Mouse (Mus musculus): Measurements from ENCODE around the gene Polr3b. TPM values are rescaled to one million over a fixed set of nuclear protein-coding genes. Genes with fewer than 3 reads are reported as not detected.

Polr3b gene
- polyA plus RNA-seq, 1 experiment from 2014 or later: 8.0 TPM

DNA sequence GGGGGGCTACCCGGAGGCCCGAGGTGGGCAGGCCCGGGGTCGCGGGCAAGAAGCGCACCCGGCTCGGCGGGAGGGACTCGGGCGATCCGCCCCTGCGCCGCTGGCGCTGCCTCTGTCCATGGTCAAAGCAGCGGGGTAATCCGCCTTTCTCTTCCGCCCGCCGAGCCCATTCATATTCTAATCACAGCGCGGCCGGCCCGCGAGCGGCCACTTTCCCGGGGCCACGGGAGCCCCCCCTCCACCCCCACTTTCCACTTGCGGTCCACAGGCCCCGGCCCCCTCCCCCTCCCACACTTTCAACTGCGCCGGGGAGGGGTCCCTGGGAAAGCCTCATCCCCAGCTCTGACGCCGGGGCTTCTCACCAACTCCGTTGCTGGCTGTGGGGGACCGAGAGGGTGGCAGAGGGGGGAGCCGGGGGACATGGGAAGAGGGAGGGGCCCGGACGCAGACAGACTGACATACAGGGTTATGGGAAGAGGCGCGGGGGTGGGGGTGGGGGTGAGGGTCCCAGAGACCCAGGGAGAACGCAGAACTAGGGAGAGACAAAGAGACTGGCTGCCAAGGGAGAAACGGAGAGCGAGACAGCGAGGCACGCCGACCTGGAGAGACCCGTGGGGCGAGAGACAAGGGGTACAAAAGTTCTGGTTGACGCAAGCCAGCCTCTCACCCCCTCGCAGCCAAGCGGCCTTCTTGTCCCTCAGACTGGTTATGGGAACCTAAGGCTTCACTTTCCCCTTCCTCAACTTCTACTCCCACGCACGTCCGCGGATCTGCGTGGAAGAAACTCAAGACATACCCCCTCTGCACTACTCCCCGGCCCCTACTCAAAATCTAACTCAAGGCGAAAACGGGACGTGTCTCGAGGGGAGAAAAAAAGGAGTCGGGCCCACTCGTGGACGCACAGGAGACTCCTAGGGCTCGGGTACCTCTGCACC is 133.0 kb downstream of the Polr3b start:
- no peak overlapping the region for H3K9ac ChIP-seq
- no peak for ATAC-seq (replicated peaks; ENCODE audit: insufficient number of reproducible peaks, insufficient read depth, low FRiP score, low read depth)
- H3K27ac ChIP-seq: no peak overlapping the region
- peak overlapping the region; percentile 67 for H3K4me2 ChIP-seq
- H3K36me3 ChIP-seq: no peaks in the 10 kb centered on the region
- H3K9me3 ChIP-seq (replicated peaks): no peaks in the 10 kb centered on the region
- peaks cover 94% of the 10 kb centered on the region for H3K27me3 ChIP-seq
- 1% methylated on average over 66 of the region's 66 CpGs for WGBS
- peak overlapping the region; percentile 45 for H3K4me3 ChIP-seq
- peaks cover 45% of the 10 kb centered on the region for H3K4me1 ChIP-seq (replicated peaks)

DNA sequence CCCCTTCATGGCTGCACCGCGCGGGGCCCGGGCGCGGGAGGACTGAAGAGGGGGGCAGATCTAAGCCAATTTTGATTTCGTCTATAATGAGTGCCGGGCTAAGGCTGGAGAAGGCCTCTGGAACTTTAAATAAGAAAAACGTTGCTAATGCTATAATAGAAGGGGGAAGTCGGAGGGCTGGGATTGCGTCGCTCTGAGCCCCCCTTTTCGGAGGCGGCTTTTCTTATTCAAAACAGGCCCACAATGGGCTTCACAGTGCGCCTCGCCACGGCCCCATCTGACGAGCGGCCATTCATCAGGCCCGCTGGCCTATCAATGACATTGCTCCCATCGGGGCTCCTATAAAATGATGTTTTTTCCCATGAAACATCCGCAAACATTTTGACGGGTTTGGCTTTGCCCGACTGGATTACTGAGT is 133.7 kb downstream of the Polr3b start, which contains the start of gene Rfx4:
TSS of gene Rfx4 (plus strand) at position 277 of the 418 bp plus-strand sequence.
- peaks cover 97% of the 10 kb centered on the region for H3K27me3 ChIP-seq
- 2% methylated on average over 24 of the region's 24 CpGs for WGBS
- no peaks in the 10 kb centered on the region for H3K36me3 ChIP-seq
- H3K9ac ChIP-seq: no peak within 1 kb of the TSS
- H3K4me1 ChIP-seq (replicated peaks): peaks cover 52% of the 10 kb centered on the region
- no peak for ATAC-seq (replicated peaks; ENCODE audit: insufficient number of reproducible peaks, insufficient read depth, low FRiP score, low read depth)
- H3K4me3 ChIP-seq: peak within 1 kb of the TSS; percentile 45
- H3K27ac ChIP-seq: no peak within 1 kb of the TSS
- H3K9me3 ChIP-seq (replicated peaks): no peaks in the 10 kb centered on the region
- peak within 1 kb of the TSS; percentile 67 for H3K4me2 ChIP-seq

DNA sequence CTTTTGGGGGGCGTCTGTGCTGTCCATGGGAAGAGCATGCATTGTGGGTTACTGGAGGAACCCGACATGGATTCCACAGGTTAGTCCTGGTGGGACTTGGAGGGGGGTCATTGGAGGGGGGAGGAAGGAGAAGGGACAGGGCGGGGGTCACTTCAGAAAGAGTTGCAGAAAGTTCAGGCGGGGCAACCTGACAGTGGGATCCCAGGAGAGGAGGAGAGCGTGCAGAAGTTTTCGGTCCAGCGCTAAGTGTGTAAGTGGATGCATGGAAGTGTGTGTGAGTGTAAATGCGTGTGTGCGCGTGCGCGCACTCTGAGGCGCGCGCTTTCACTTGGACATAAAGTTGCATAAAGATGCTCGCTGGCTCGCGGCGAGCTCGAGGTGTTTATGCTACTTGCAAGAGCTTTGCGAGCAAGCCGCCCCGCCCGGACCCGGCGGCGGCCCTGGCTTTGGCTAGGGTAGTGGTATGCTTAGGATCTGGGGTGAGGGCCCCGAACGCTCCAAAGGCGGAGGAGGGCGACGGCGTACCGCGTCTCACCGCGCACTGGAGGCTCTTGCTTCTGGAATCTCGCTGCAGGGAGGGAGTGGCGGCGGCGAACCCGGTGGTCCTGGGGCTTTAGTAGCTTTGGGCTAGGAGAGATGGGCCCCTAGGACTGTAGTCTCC is 134.5 kb downstream of the Polr3b start:
- Histone ChIP-seq H3K27ac (no peak overlapping the region), H3K27me3 (peaks cover 99% of the 10 kb centered on the region), H3K9me3 (replicated peaks) (no peaks in the 10 kb centered on the region), H3K4me1 (replicated peaks) (peaks cover 52% of the 10 kb centered on the region), H3K36me3 (no peaks in the 10 kb centered on the region), H3K4me2 (peak overlapping the region; percentile 67), H3K4me3 (peak overlapping the region; percentile 45), H3K9ac (no peak overlapping the region)
- under 1% methylated on average over 42 of the region's 42 CpGs for WGBS
- ATAC-seq (replicated peaks; ENCODE audit: insufficient number of reproducible peaks, insufficient read depth, low FRiP score, low read depth): no peak

DNA sequence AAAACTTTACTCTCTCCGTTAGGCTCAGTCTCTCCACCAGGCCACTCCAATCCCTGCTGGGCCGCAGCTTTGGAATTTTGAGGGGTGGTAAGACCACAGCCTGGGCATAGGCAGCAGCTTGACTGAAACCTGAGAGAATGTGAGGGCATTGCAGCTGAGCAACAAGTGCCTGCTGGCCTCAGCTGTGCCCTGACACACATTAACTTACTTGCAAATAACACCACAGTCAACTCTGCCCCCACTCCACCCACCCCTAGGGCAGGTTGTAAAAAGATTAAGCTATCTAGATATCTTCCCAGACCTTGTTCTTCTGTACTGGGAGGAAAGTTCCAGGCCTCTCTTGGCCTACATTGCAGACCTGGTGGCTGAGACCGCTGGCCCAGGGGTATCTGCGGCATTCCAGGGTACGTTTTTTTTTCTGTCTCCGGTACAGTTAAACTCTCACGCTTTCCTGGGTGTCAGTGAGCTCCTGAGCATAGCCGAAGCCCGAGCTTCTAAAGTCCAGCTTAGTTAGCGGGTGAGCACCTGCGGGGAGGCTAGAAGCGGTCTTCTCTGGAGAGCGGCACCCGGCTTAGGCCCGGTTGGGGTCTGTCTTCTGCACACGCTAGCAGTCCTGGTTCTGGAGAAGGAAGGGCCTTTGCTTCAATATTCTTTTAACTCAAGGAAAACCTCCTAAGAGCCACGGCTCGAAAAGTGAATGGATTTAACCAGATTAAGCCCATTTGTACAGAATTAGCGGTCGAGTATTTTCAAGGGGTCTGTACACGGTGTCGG is 135.5 kb downstream of the Polr3b start:
- no peak overlapping the region for H3K9ac ChIP-seq
- H3K4me2 ChIP-seq: no peak overlapping the region
- WGBS: 10% methylated on average over 22 of the region's 22 CpGs
- no peak overlapping the region for H3K4me3 ChIP-seq
- no peaks in the 10 kb centered on the region for H3K9me3 ChIP-seq (replicated peaks)
- H3K4me1 ChIP-seq (replicated peaks): peaks cover 52% of the 10 kb centered on the region
- H3K36me3 ChIP-seq: no peaks in the 10 kb centered on the region
- H3K27me3 ChIP-seq: peaks cover 99% of the 10 kb centered on the region
- ATAC-seq (replicated peaks; ENCODE audit: insufficient number of reproducible peaks, insufficient read depth, low FRiP score, low read depth): no peak
- H3K27ac ChIP-seq: no peak overlapping the region

DNA sequence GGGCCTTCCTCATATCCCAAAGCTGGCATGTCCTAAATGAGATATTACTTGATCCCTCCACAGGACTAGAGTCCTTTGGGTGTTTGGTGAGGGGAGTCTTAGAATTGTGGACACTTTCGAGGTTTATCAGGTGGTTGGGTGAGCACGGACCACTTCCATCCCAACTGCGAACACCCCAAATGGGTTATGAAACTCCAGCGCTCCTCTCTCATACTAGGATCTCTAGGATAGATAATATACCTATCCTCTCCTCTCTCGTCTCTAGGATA is 136.0 kb downstream of the Polr3b start:
- no peak for ATAC-seq (replicated peaks; ENCODE audit: insufficient number of reproducible peaks, insufficient read depth, low FRiP score, low read depth)
- H3K36me3 ChIP-seq: no peaks in the 10 kb centered on the region
- H3K4me3 ChIP-seq: no peak overlapping the region
- H3K9ac ChIP-seq: no peak overlapping the region
- no peak overlapping the region for H3K27ac ChIP-seq
- 13% methylated on average over 5 of the region's 5 CpGs for WGBS
- no peaks in the 10 kb centered on the region for H3K9me3 ChIP-seq (replicated peaks)
- H3K27me3 ChIP-seq: peaks cover 99% of the 10 kb centered on the region
- peaks cover 52% of the 10 kb centered on the region for H3K4me1 ChIP-seq (replicated peaks)
- no peak overlapping the region for H3K4me2 ChIP-seq

DNA sequence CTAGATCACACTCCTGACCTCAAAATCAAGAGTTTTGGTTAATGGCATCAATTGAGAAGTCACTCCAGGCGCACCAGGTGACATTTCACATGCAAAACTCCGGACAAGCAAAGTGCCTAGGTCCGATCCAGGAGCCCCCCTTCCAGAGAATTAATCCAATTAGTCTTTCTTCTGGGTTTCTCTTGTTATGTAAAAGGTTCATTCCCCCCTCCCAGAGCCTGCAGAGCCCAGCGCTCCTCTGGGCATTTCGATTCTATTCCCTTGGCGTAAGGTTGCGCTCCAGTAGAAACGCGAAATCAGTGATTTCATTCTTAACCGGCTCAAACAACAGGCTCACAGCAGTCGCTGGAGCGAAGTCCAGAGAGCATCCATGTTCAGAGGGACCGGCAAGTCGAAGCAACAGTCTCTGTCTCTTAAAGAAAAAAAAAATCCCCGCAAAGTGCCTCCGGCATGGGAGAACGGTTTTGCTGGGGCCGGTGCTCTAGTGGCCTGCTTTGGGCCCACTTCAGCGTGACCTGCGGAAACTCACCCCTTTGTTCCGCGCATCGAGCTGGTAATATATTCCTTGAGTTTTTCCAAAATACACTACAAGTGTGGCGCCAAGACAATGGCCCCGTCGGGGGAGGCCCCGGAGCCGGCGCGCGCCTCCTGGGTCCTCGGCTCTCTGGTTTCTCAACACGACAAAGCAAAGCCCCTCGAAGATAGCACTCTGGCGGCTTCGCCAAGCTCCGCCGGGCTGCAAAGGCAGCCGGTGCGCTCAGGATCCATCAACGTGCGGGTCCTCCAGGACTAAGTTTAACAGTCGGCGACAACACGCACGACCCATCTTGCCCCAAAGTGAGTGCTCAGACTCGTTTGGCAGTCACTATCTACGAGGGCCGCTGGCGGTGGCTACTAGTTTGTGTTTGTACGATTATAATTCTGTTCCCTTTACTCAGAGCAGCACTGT is 136.7 kb downstream of the Polr3b start:
- Histone ChIP-seq H3K27ac (no peak overlapping the region), H3K4me3 (peak overlapping the region; percentile 31)
- WGBS: 2% methylated on average over 51 of the region's 51 CpGs

DNA sequence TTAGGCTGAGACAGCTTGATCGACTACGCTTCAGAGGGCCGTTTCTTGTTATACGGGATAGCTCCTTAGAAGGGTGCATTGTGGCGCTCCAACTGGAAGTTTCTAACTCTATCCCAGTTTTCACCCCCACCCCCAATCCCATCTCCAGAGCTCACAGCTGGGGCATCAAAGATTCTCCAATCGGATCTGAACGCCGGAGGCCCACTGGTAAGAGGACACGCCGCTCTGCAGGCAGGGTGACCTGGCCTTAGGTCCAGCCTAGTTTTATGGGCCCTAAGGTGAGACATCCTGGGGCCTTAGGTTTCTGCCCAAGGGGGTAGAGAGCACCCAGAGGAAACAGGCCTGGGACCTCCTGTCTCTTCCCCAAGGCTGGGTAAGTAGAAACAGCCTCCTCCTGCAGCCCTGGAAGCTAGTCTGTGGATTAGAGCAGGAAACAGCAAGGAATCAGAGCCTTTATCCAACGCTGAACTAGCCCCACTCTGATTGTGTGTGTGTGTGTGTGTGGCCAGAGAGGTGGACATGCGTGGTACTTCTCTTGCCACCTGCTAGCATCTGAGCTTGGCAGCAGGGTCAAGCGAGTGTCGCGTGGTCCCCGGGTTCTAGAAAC is 137.5 kb downstream of the Polr3b start:
- peaks cover 99% of the 10 kb centered on the region for H3K27me3 ChIP-seq
- WGBS: 11% methylated on average over 16 of the region's 16 CpGs
- H3K27ac ChIP-seq: no peak overlapping the region
- H3K4me3 ChIP-seq: peak overlapping the region; percentile 37
- peaks cover 48% of the 10 kb centered on the region for H3K4me1 ChIP-seq (replicated peaks)
- no peaks in the 10 kb centered on the region for H3K9me3 ChIP-seq (replicated peaks)
- H3K36me3 ChIP-seq: no peaks in the 10 kb centered on the region
- no peak for ATAC-seq (replicated peaks; ENCODE audit: insufficient number of reproducible peaks, insufficient read depth, low FRiP score, low read depth)
- H3K4me2 ChIP-seq: peak overlapping the region; percentile 66
- H3K9ac ChIP-seq: no peak overlapping the region

More for the DNA sequence above, 136.7 kb downstream of the Polr3b start:
- H3K4me1 ChIP-seq (replicated peaks): peaks cover 52% of the 10 kb centered on the region
- peaks cover 100% of the 10 kb centered on the region for H3K27me3 ChIP-seq
- no peaks in the 10 kb centered on the region for H3K36me3 ChIP-seq
- H3K9me3 ChIP-seq (replicated peaks): no peaks in the 10 kb centered on the region
- H3K9ac ChIP-seq: no peak overlapping the region
- H3K4me2 ChIP-seq: peak overlapping the region; percentile 66
- no peak for ATAC-seq (replicated peaks; ENCODE audit: insufficient number of reproducible peaks, insufficient read depth, low FRiP score, low read depth)

DNA sequence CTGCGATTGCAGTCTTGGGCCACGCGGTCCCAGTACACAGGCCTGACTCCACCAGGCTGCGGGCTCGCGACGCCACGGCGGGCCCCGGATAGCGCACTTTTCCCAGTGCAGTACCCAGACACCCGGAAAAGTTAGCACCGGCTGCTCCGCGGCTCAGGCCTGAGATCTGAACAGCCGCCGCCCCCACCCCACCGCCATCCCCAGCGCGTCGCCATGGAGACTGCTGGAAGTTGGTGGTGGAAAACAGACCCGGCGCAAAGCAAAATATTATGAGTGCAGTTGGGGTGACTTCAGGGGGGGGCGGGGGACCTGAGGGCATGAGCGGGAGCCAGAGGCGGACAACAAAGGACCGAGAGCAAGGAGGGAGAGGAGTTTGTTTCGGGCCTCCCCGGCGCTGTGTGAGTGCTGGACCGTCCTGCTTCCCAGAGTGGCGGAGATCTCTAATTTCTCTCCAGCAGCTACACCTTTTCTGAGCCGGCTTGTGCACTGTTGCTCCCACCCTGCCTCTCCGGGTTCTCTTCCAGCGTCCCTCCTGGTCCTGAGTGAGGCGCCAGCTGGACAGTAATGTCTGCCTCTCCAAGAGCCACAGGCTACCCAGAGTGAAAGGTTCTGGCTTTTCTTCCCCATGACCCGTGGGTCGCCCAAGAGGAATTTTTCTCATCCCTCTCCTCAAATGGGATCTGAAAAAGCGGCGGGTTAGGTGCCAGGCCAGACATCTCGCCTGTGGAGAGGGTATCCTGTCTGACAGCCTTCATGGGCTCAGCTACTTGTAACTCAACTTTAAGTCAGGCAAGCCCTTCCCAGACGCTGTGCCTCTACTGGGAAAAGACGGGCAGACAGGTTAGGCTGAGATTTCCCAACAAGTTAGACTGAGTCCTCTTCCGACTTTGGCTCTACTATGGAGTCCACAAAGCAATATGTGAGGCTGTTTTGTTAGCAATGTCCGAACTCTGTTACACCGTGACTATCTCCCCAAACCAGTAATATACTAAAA is 138.3 kb downstream of the Polr3b start:
- 5% methylated on average over 46 of the region's 46 CpGs for WGBS
- Histone ChIP-seq H3K4me1 (replicated peaks) (peaks cover 40% of the 10 kb centered on the region), H3K27me3 (peaks cover 97% of the 10 kb centered on the region), H3K4me2 (peak overlapping the region; percentile 66), H3K9me3 (replicated peaks) (no peaks in the 10 kb centered on the region), H3K4me3 (peak overlapping the region; percentile 37), H3K27ac (no peak overlapping the region), H3K36me3 (no peaks in the 10 kb centered on the region), H3K9ac (no peak overlapping the region)
- no peak for ATAC-seq (replicated peaks; ENCODE audit: insufficient number of reproducible peaks, insufficient read depth, low FRiP score, low read depth)

DNA sequence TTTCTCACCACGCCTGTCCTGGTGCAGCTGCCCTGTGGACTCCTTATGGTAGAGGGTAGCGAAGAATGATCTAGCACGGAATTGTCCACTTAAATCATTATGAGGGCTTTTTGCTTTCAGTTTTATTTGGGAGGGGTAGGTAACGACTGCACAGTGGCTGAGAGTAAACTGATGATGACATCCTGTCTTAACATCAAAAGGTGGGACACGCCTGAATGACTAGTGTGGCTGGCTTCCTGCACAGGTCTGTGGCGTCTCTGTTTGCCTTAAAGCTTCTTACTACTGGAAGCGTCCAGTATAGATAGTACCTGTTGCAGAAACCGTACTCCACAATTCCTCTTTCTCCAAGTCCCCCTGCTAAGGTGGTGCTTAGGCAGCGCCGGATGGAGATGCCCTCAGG is 146.7 kb downstream of the Polr3b start:
- H3K4me3 ChIP-seq: no peak overlapping the region
- H3K9ac ChIP-seq: no peak overlapping the region
- ATAC-seq (replicated peaks; ENCODE audit: insufficient number of reproducible peaks, insufficient read depth, low FRiP score, low read depth): no peak
- H3K4me2 ChIP-seq: no peak overlapping the region
- no peaks in the 10 kb centered on the region for H3K36me3 ChIP-seq
- H3K9me3 ChIP-seq (replicated peaks): no peaks in the 10 kb centered on the region
- WGBS: 78% methylated on average over 10 of the region's 10 CpGs
- no peak overlapping the region for H3K27ac ChIP-seq
- H3K4me1 ChIP-seq (replicated peaks): peaks cover 15% of the 10 kb centered on the region
- H3K27me3 ChIP-seq: peaks cover 30% of the 10 kb centered on the region
